9 mouse cellular contexts compared by ENCODE assay signal in genomic region chr11:107865128-107865527, GRCm38 (mm10). TPM values are rescaled to one million over a fixed set of nuclear protein-coding genes. Genes with fewer than 3 reads are reported as not detected.
A peak's percentile ranks its signal among the peaks of the same experiment; 100 is the strongest.
DNase-seq lines count a peak whose midpoint lies in the region; ATAC-seq and TF ChIP-seq lines count a peak whose summit lies in the region.
"Had no signal": no experiment of that assay in that cellular context is flagged by ENCODE, and none has a peak within 500 bp of the region (broad histone marks: within the 10 kb centered on the region; RNA-seq: fewer than 3 reads in every experiment).

No protein-coding gene starts in this region.

- H3K27ac ChIP-seq in liver, embryonic 12.5 days, result no peak overlapping the region
- H3K27ac ChIP-seq in forebrain, postnatal 0 days (ENCODE audit: low read depth, low read length), result no peak overlapping the region
- no peak overlapping the region for H3K27ac ChIP-seq in hindbrain, embryonic 16.5 days (ENCODE audit: low read depth, low read length)
- no peak overlapping the region for H3K27ac ChIP-seq in neural tube, embryonic 14.5 days (ENCODE audit: low read depth, low read length)
- H3K27ac ChIP-seq: embryonic facial prominence, embryonic 13.5 days had no signal

- no peak overlapping the region for H3K4me2 ChIP-seq in liver, embryonic 12.5 days
- H3K4me2 ChIP-seq in forebrain, postnatal 0 days (ENCODE audit: low read depth), result no peak overlapping the region
- H3K4me2 ChIP-seq in hindbrain, embryonic 16.5 days (ENCODE audit: low read length), result no peak overlapping the region
- H3K4me2 ChIP-seq in neural tube, embryonic 14.5 days (ENCODE audit: low read depth, low read length), result no peak overlapping the region
- H3K4me2 ChIP-seq: embryonic facial prominence, embryonic 13.5 days had no signal

- no peak for ATAC-seq in liver, embryonic 12.5 days
- ATAC-seq in forebrain, postnatal 0 days, result peak; percentile 30; the same call in 1 of the 2 replicates
- ATAC-seq in hindbrain, embryonic 16.5 days, result 0 out of 2 replicates have a peak, but pooled peaks have one; percentile 35
- ATAC-seq in neural tube, embryonic 14.5 days (ENCODE audit: low read depth), result 0 out of 2 replicates have a peak, but pooled peaks have one; percentile 14

- H3K9ac ChIP-seq in liver, embryonic 12.5 days, result no peak overlapping the region
- H3K9ac ChIP-seq in forebrain, postnatal 0 days, result no peak overlapping the region
- H3K9ac ChIP-seq in hindbrain, embryonic 16.5 days (ENCODE audit: low read depth, low read length), result no peak overlapping the region
- H3K9ac ChIP-seq in neural tube, embryonic 14.5 days (replicated peaks; ENCODE audit: low read depth, low read length), result no peak overlapping the region
- H3K9ac ChIP-seq: embryonic facial prominence, embryonic 13.5 days had no signal

- WGBS in liver, embryonic 12.5 days (ENCODE audit: insufficient replicate concordance), result 11% methylated on average over 7 of the region's 7 CpGs
- 18% methylated on average over 7 of the region's 7 CpGs for WGBS in forebrain, postnatal 0 days
- 14% methylated on average over 7 of the region's 7 CpGs for WGBS in hindbrain, embryonic 16.5 days
- 21% methylated on average over 7 of the region's 7 CpGs for WGBS in neural tube, embryonic 14.5 days

- H3K4me3 ChIP-seq in liver, embryonic 12.5 days, result no peak overlapping the region
- no peak overlapping the region for H3K4me3 ChIP-seq in forebrain, postnatal 0 days (ENCODE audit: low read depth, low read length)
- no peak overlapping the region for H3K4me3 ChIP-seq in hindbrain, embryonic 16.5 days (ENCODE audit: low read length)
- no peak overlapping the region for H3K4me3 ChIP-seq in neural tube, embryonic 14.5 days (ENCODE audit: low read depth, low read length)
- H3K4me3 ChIP-seq: embryonic facial prominence, embryonic 13.5 days had no signal

- H3K27me3 ChIP-seq in liver, embryonic 12.5 days (replicated peaks), result peaks cover 11% of the 10 kb centered on the region; the same call in 1 of the 2 replicates
- H3K27me3 ChIP-seq in forebrain, postnatal 0 days (ENCODE audit: insufficient read depth, low read length), result no peaks in the 10 kb centered on the region
- no peaks in the 10 kb centered on the region for H3K27me3 ChIP-seq in hindbrain, embryonic 16.5 days (replicated peaks; ENCODE audit: control insufficient read depth, insufficient read depth, low read length)
- no peaks in the 10 kb centered on the region for H3K27me3 ChIP-seq in neural tube, embryonic 14.5 days (ENCODE audit: control insufficient read depth, insufficient read depth, low read length)

- no peaks in the 10 kb centered on the region for H3K4me1 ChIP-seq in liver, embryonic 12.5 days
- H3K4me1 ChIP-seq in forebrain, postnatal 0 days (ENCODE audit: insufficient read depth), result peaks cover 11% of the 10 kb centered on the region; the same call in 1 of the 2 replicates
- peaks cover 13% of the 10 kb centered on the region for H3K4me1 ChIP-seq in hindbrain, embryonic 16.5 days (ENCODE audit: control insufficient read depth, insufficient read depth, low read depth, low read length)
- H3K4me1 ChIP-seq in neural tube, embryonic 14.5 days (ENCODE audit: control insufficient read depth, insufficient read depth, low read length), result no peaks in the 10 kb centered on the region
- H3K4me1 ChIP-seq: embryonic facial prominence, embryonic 13.5 days had no signal

- H3K36me3 ChIP-seq in liver, embryonic 12.5 days, result no peaks in the 10 kb centered on the region
- H3K36me3 ChIP-seq in forebrain, postnatal 0 days (ENCODE audit: insufficient read depth), result no peaks in the 10 kb centered on the region
- no peaks in the 10 kb centered on the region for H3K36me3 ChIP-seq in hindbrain, embryonic 16.5 days (ENCODE audit: control insufficient read depth, insufficient read depth, low read length)
- no peaks in the 10 kb centered on the region for H3K36me3 ChIP-seq in neural tube, embryonic 14.5 days (ENCODE audit: control insufficient read depth, insufficient read depth, low read length)
- H3K36me3 ChIP-seq: embryonic facial prominence, embryonic 13.5 days had no signal

- H3K9me3 ChIP-seq in liver, embryonic 12.5 days (replicated peaks), result no peaks in the 10 kb centered on the region
- H3K9me3 ChIP-seq in forebrain, postnatal 0 days (ENCODE audit: low read length), result no peaks in the 10 kb centered on the region
- no peaks in the 10 kb centered on the region for H3K9me3 ChIP-seq in hindbrain, embryonic 16.5 days (ENCODE audit: control insufficient read depth, low read length)
- H3K9me3 ChIP-seq in neural tube, embryonic 14.5 days (ENCODE audit: control insufficient read depth, low read length), result no peaks in the 10 kb centered on the region
- H3K9me3 ChIP-seq: embryonic facial prominence, embryonic 13.5 days had no signal

- TF ChIP-seq CTCF in forebrain, postnatal 0 days (IDR thresholded peaks at IDR 0.05; ENCODE audit: low read depth), result peak; percentile 78

- peak; percentile 67 for DNase-seq in liver
- peak; percentile 24 for DNase-seq in c-Kit-positive CD71-negative TER-119-negative erythroid progenitor cells, embryonic 14.5 days (ENCODE audit: low read depth)
- DNase-seq in forebrain, postnatal 0 days, result peak; percentile 81
- DNase-seq in left cerebral cortex, postnatal 36 days (ENCODE audit: low spot score in 2 of 2), result peak; percentile 76
- DNase-seq in thymus, postnatal 0 days (ENCODE audit: low spot score), result peak; percentile 51

- intact Hi-C loops in left cerebral cortex, postnatal 36 days (cut with DNase I), result loop anchor here (5.0 kb wide), 1 partner anchor 47 kb away; no protein-coding TSS in a partner anchor

RNA-seq across cellular contexts. Expression of gene Cacng5, which starts 49.7 kb away (rescaled TPM):
- 0.50 and 0.58 TPM in 2 replicates for polyA plus RNA-seq in liver, embryonic 12.5 days (2016; fragmentation: Nextera tagmentation; extraction: Ambion mirVana)
- total RNA-seq in forebrain, postnatal 0 days (2014; rRNA removed), result 10.3 and 14.4 TPM in 2 replicates
- polyA plus RNA-seq in forebrain, postnatal 0 days (2015; fragmentation: Nextera tagmentation; extraction: Ambion mirVana), result 8.8 and 12.1 TPM in 2 replicates
- polyA plus RNA-seq in hindbrain, embryonic 16.5 days (2015; fragmentation: Nextera tagmentation; extraction: Ambion mirVana), result 13.3 and 14.3 TPM in 2 replicates
- total RNA-seq in left cerebral cortex, postnatal 36 days (2021), result 10 to 100 TPM; 10.4 to 17.1 TPM
- 8.9 and 9.5 TPM in 2 replicates for polyA plus RNA-seq in neural tube, embryonic 14.5 days (2014; fragmentation: Nextera tagmentation; extraction: Ambion mirVana)
- 0.06 TPM in 1 of 2 replicates, not detected in the other for polyA plus RNA-seq in thymus, postnatal 0 days (2015; fragmentation: Nextera tagmentation; extraction: Ambion mirVana)

Comparison
In these comparisons a context has a peak if more than half of its experiments do, and no peak if none do; other contexts are left out.
1. DNase-seq: peak in every context shown above with its lines; median percentile 81 in forebrain, postnatal 0 days; 76 in left cerebral cortex, postnatal 36 days; 67 in liver; 51 in thymus, postnatal 0 days; 24 in c-Kit-positive CD71-negative TER-119-negative erythroid progenitor cells, embryonic 14.5 days.